Mouse (Mus musculus) limb, embryonic 11.5 days (tissue): ENCODE results near the gene Agbl2. TPM values are rescaled to one million over a fixed set of nuclear protein-coding genes. Genes with fewer than 3 reads are reported as not detected.

Experiments
- ATAC-seq: fragments of 200-750 bp; cut with Nextera tagmentation; 2 replicates; pipeline ENCODE4 v1.8.0; 2017; ENCODE audit warnings: low read depth; ENCODE audit not compliant: insufficient number of reproducible peaks, low FRiP score, low TSS enrichment
- DNase-seq: peaks from one replicate; pipeline ENCODE4 v3.0.0-alpha.2; 2015; ENCODE audit warnings: low spot score
- H3K27ac ChIP-seq: fragments of 300-500 bp; sonication (generic); replicated peaks from 2 replicates; pipeline ENCODE4 v1.5.1; 2014; ENCODE audit warnings: low read depth, mild to moderate bottlenecking, low read length
- H3K27me3 ChIP-seq: fragments of 300-500 bp; sonication (generic); 2 replicates; pipeline ENCODE4 v1.6.1; 2014; ENCODE audit warnings: mild to moderate bottlenecking, low read length, mixed read lengths; ENCODE audit not compliant: control insufficient read depth, insufficient read depth
- H3K36me3 ChIP-seq: fragments of 300-500 bp; sonication (generic); 2 replicates; pipeline ENCODE4 v1.6.1; 2014; ENCODE audit warnings: mild to moderate bottlenecking, low read length, moderate library complexity, mixed read lengths; ENCODE audit not compliant: control insufficient read depth, insufficient read depth
- H3K4me1 ChIP-seq: fragments of 300-500 bp; sonication (generic); 2 replicates; pipeline ENCODE4 v1.6.1; 2014; ENCODE audit warnings: low read length, mixed read lengths; ENCODE audit not compliant: control insufficient read depth, insufficient read depth
- H3K4me2 ChIP-seq: fragments of 300-500 bp; sonication (generic); 2 replicates; pipeline ENCODE4 v1.6.1; 2014; ENCODE audit warnings: low read depth, mild to moderate bottlenecking, moderate library complexity; ENCODE audit not compliant: severe bottlenecking
- H3K4me3 ChIP-seq: fragments of 300-500 bp; sonication (generic); 2 replicates; pipeline ENCODE4 v1.5.1; 2014; ENCODE audit warnings: low read depth, low read length
- H3K9ac ChIP-seq: fragments of 300-500 bp; sonication (generic); 2 replicates; pipeline ENCODE4 v1.6.1; 2014; ENCODE audit warnings: mild to moderate bottlenecking, low read length
- H3K9me3 ChIP-seq: fragments of 300-500 bp; sonication (generic); 2 replicates; pipeline ENCODE4 v1.6.1; 2016; ENCODE audit warnings: low read length; ENCODE audit not compliant: control insufficient read depth
- WGBS: fragments of 180-500 bp; shearing (Covaris S2); extraction: QIAGEN DNeasy Blood & Tissue Kit; methylation state at CpG from one replicate; pipeline ENCODE4 v1.1.7; 2014; 5-methylcytosine and 5-hydroxymethylcytosine counted together
- polyA plus RNA-seq: library from polyadenylated mRNA; unstranded; fragments of >200 nt; fragmentation: Nextera tagmentation; extraction: Ambion mirVana; gene quantifications from 2 replicates; pipeline ENCODE4 v1.2.1, GENCODE M21; 2014

Gene Agbl2
- polyA plus RNA-seq, 1 experiment from 2014 or later = 0.40 TPM

DNA sequence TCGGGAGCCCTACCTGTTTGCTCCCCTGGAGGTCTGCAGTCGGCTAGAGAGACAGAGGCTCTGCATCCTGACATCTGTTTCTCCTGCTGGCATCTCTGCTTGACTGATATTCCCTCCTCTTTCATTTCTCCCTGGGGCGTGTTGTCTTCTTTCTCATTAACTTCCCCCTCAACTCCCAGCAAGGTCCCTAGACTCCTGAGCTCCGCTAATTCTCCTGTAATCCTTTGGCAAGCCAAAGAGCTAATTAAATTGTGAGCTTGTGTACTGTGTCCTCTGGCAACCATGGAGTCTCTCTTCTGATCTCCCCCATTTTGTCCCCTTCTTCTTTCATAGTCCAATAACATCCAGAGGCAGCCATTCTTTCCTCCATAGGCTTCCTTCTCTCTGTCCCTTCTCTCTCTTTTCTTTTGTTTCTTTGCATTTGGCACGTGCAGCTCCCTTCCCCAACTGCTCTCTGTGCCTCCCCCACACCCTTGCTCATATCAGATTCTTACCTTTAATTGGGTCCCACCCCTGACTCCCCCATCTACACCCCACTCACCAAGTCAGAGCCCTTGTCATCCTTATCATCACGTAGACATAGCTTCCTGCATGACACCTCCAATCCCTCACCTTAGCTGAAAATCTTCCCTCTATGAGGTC is 97.7 kb downstream of the Agbl2 start:
- H3K9ac ChIP-seq = no peak overlapping the region
- H3K4me2 ChIP-seq = no peak overlapping the region
- no peaks in the 10 kb centered on the region; the same call in 1 of the 2 replicates for H3K4me1 ChIP-seq
- H3K27ac ChIP-seq = no peak overlapping the region
- H3K9me3 ChIP-seq = no peaks in the 10 kb centered on the region
- WGBS = 30% methylated on average over 6 of the region's 6 CpGs
- ATAC-seq (no peak), DNase-seq (no peak)
- peaks cover 7% of the 10 kb centered on the region for H3K27me3 ChIP-seq
- no peaks in the 10 kb centered on the region for H3K36me3 ChIP-seq
- no peak overlapping the region for H3K4me3 ChIP-seq

DNA sequence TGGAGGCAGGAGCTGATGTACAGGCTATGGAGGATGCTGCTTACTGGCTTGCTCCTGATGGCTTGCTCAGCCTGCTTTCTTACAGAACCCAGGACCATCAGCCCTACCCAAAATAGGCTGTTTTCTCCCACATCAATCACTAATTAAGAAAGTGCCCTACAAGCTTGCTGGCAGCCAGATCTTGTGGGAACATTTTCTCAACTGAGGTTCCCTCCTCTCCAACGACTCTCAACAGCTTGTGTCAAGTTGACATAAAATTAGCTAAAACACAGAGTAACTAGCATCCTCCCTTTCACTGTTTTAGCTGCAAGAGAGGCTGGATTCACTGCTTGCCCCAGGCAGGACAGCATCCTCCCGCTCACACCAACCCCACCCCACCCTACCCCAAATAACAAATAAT is 99.3 kb downstream of the Agbl2 start:
- H3K4me1 ChIP-seq = peaks cover 3% of the 10 kb centered on the region
- no peak overlapping the region for H3K9ac ChIP-seq
- peaks cover 23% of the 10 kb centered on the region for H3K27me3 ChIP-seq
- H3K36me3 ChIP-seq = no peaks in the 10 kb centered on the region
- H3K4me2 ChIP-seq = no peak overlapping the region
- ATAC-seq (no peak), DNase-seq (no peak)
- 72% methylated on average over 2 of the region's 2 CpGs for WGBS
- H3K9me3 ChIP-seq = no peaks in the 10 kb centered on the region
- no peak overlapping the region for H3K4me3 ChIP-seq
- no peak overlapping the region for H3K27ac ChIP-seq

Other genes starting within 250 kb of the Agbl2 start
- gene Ptprj, start 202.1 kb upstream of the Agbl2 start, polyA plus RNA-seq = 1.4 TPM in 2 replicates
- 66.2 and 74.0 TPM in 2 replicates for gene Nup160, start 105.5 kb upstream of the Agbl2 start, polyA plus RNA-seq
- 102 and 117 TPM in 2 replicates for gene Fnbp4, start 37.4 kb upstream of the Agbl2 start, polyA plus RNA-seq
- gene Mtch2, start 64.4 kb downstream of the Agbl2 start, polyA plus RNA-seq = 220 and 227 TPM in 2 replicates
- 9.2 and 10.2 TPM in 2 replicates for gene C1qtnf4, start 103.1 kb downstream of the Agbl2 start, polyA plus RNA-seq
- gene Kbtbd4, start 122.0 kb downstream of the Agbl2 start, polyA plus RNA-seq = 47.5 and 53.7 TPM in 2 replicates
- gene Ndufs3, start 122.1 kb downstream of the Agbl2 start, polyA plus RNA-seq = 206 and 229 TPM in 2 replicates
- gene Celf1, start 157.7 kb downstream of the Agbl2 start, polyA plus RNA-seq = 75.2 and 91.1 TPM in 2 replicates